Mouse (Mus musculus) megakaryocyte, embryonic 14.5 days (primary cell): ENCODE data around the gene Fosl2. TPM values are rescaled to one million over a fixed set of nuclear protein-coding genes. Genes with fewer than 3 reads are reported as not detected.
"Not testable (repeated sequence)": the region's sequence is repeated elsewhere in the genome, so short reads cannot be mapped to it uniquely, and the experiment has no call there.

Experiments
- H3K27me3 ChIP-seq: replicated peaks from 2 replicates; pipeline ENCODE3; 2012; ENCODE audit warnings: inconsistent platforms
- H3K36me3 ChIP-seq: replicated peaks from 2 replicates; pipeline ENCODE3; 2012; ENCODE audit warnings: low read length, inconsistent platforms, mixed read lengths
- H3K4me1 ChIP-seq: 2 replicates; pipeline ENCODE4 v1.6.1; 2012; ENCODE audit warnings: inconsistent platforms
- H3K4me3 ChIP-seq: replicated peaks from 2 replicates; pipeline ENCODE3; 2012; ENCODE audit warnings: moderate library complexity, mild to moderate bottlenecking, inconsistent platforms
- H3K9me3 ChIP-seq: 2 replicates; pipeline ENCODE4 v1.6.1; 2012; ENCODE audit warnings: inconsistent platforms
- FLI1 ChIP-seq: IDR thresholded peaks from 2 replicates; pipeline ENCODE4 v1.6.1; 2012; ENCODE audit warnings: low read length, inconsistent platforms, mixed read lengths
- GATA1 ChIP-seq: IDR thresholded peaks from 3 replicates; pipeline ENCODE4 v1.6.1; 2012; ENCODE audit warnings: mixed read lengths, low read length, inconsistent platforms, borderline replicate concordance
- polyA plus RNA-seq: library from polyadenylated mRNA; stranded (reverse); fragments of >175 nt; gene quantifications from 2 replicates; pipeline ENCODE4 v1.2.3, GENCODE M21; 2012; ENCODE audit warnings: low replicate concordance; ENCODE audit not compliant: insufficient read depth

The Fosl2 gene
- polyA plus RNA-seq, 1 experiment: 5.0 TPM

GRCm38 (mm10) chr5:32163478-32164043 is 28.0 kb downstream of the Fosl2 start:
- Histone ChIP-seq H3K27me3 (peaks cover 2% of the 10 kb centered on the region), H3K4me1 (peaks cover 44% of the 10 kb centered on the region), H3K36me3 (no peaks in the 10 kb centered on the region), H3K4me3 (no peak overlapping the region), H3K9me3 (no peaks in the 10 kb centered on the region)
- TF ChIP-seq GATA1 (no peak), FLI1 (no peak)

GRCm38 (mm10) chr5:32172188-32172587 is 36.6 kb downstream of the Fosl2 start:
- Histone ChIP-seq H3K27me3 (peaks cover 5% of the 10 kb centered on the region), H3K9me3 (no peaks in the 10 kb centered on the region), H3K4me3 (no peak overlapping the region), H3K36me3 (no peaks in the 10 kb centered on the region), H3K4me1 (peaks cover 49% of the 10 kb centered on the region)
- TF ChIP-seq FLI1: no peak
- TF ChIP-seq GATA1: no peak

GRCm38 (mm10) chr5:32176800-32177199 is 41.2 kb downstream of the Fosl2 start:
- no peaks in the 10 kb centered on the region for H3K36me3 ChIP-seq
- no peak overlapping the region for H3K4me3 ChIP-seq
- peaks cover 11% of the 10 kb centered on the region for H3K27me3 ChIP-seq
- TF ChIP-seq FLI1: no peak
- 0 out of 2 replicates have a peak, but pooled peaks cover 5% of the 10 kb centered on the region for H3K9me3 ChIP-seq
- H3K4me1 ChIP-seq: peaks cover 53% of the 10 kb centered on the region

GRCm38 (mm10) chr5:32177737-32178136 is 42.1 kb downstream of the Fosl2 start:
- no peak overlapping the region for H3K4me3 ChIP-seq
- no peak for TF ChIP-seq FLI1
- TF ChIP-seq GATA1: no peak
- no peaks in the 10 kb centered on the region for H3K36me3 ChIP-seq
- peaks cover 44% of the 10 kb centered on the region for H3K4me1 ChIP-seq
- H3K27me3 ChIP-seq: peaks cover 12% of the 10 kb centered on the region
- 0 out of 2 replicates have a peak, but pooled peaks cover 5% of the 10 kb centered on the region for H3K9me3 ChIP-seq

- not testable (repeated sequence) for H3K36me3 ChIP-seq
- H3K27me3 ChIP-seq: peaks cover 14% of the 10 kb centered on the region
Observed at GRCm38 (mm10) chr5:32178720-32179119, 43.1 kb downstream of the Fosl2 start.

GRCm38 (mm10) chr5:32182885-32183629 is 47.5 kb downstream of the Fosl2 start:
- Histone ChIP-seq H3K27me3 (peaks cover 15% of the 10 kb centered on the region), H3K36me3 (no peaks in the 10 kb centered on the region), H3K9me3 (0 out of 2 replicates have a peak, but pooled peaks cover 5% of the 10 kb centered on the region), H3K4me3 (no peak overlapping the region), H3K4me1 (peaks cover 54% of the 10 kb centered on the region)
- TF ChIP-seq GATA1 (no peak), FLI1 (no peak)

More at GRCm38 (mm10) chr5:32178720-32179119, 43.1 kb downstream of the Fosl2 start:
- H3K9me3 ChIP-seq, H3K4me3 ChIP-seq: not testable (repeated sequence)
- H3K4me1 ChIP-seq: peaks cover 47% of the 10 kb centered on the region

- TF ChIP-seq FLI1 (no peak), GATA1 (no peak)
Observed at GRCm38 (mm10) chr5:32187717-32188116, 52.1 kb downstream of the Fosl2 start.

GRCm38 (mm10) chr5:32191259-32191658 is 55.7 kb downstream of the Fosl2 start:
- no peaks in the 10 kb centered on the region for H3K27me3 ChIP-seq
- H3K4me1 ChIP-seq: peaks cover 69% of the 10 kb centered on the region
- no peaks in the 10 kb centered on the region for H3K36me3 ChIP-seq
- TF ChIP-seq FLI1: no peak
- no peak for TF ChIP-seq GATA1
- no peak overlapping the region for H3K4me3 ChIP-seq
- H3K9me3 ChIP-seq: no peaks in the 10 kb centered on the region

More at GRCm38 (mm10) chr5:32187717-32188116, 52.1 kb downstream of the Fosl2 start:
- no peak overlapping the region for H3K4me3 ChIP-seq
- no peaks in the 10 kb centered on the region for H3K36me3 ChIP-seq
- no peaks in the 10 kb centered on the region for H3K9me3 ChIP-seq
- H3K27me3 ChIP-seq: peaks cover 6% of the 10 kb centered on the region
- peaks cover 68% of the 10 kb centered on the region for H3K4me1 ChIP-seq

GRCm38 (mm10) chr5:32192016-32192845 is 56.6 kb downstream of the Fosl2 start:
- Histone ChIP-seq H3K4me3 (peak overlapping the region; percentile 78), H3K27me3 (no peaks in the 10 kb centered on the region), H3K4me1 (peaks cover 71% of the 10 kb centered on the region), H3K9me3 (no peaks in the 10 kb centered on the region), H3K36me3 (no peaks in the 10 kb centered on the region)
- TF ChIP-seq GATA1 (no peak), FLI1 (no peak)

GRCm38 (mm10) chr5:32194236-32194635 is 58.6 kb downstream of the Fosl2 start:
- Histone ChIP-seq H3K36me3 (no peaks in the 10 kb centered on the region), H3K9me3 (no peaks in the 10 kb centered on the region), H3K4me1 (peaks cover 88% of the 10 kb centered on the region), H3K4me3 (no peak overlapping the region), H3K27me3 (no peaks in the 10 kb centered on the region)
- TF ChIP-seq FLI1: no peak
